Mouse (Mus musculus): ENCODE measurements around the gene Gm10058. TPM values are rescaled to one million over a fixed set of nuclear protein-coding genes. Genes with fewer than 3 reads are reported as not detected.
"Not testable (repeated sequence)": the region's sequence is repeated elsewhere in the genome, so short reads cannot be mapped to it uniquely, and the experiment has no call there.

Gene Gm10058
- polyA plus RNA-seq (2014; fragmentation: Nextera tagmentation; extraction: Ambion mirVana), result not detected in 2 replicates

GRCm38 (mm10) chrX:27946785-27947184, at the start of gene Gm10058:
Gm10058 (minus strand) TSS chrX:27946885.
- not testable (repeated sequence) for DNase-seq (ENCODE audit: low spot score); H3K4me1 ChIP-seq (ENCODE audit: control insufficient read depth, insufficient read depth, low read length); H3K36me3 ChIP-seq (ENCODE audit: control insufficient read depth, insufficient read depth, low read length); H3K27me3 ChIP-seq (ENCODE audit: control insufficient read depth, insufficient read depth, low read length); ATAC-seq (ENCODE audit: insufficient read depth, low FRiP score, low TSS enrichment); H3K4me3 ChIP-seq (ENCODE audit: low read depth, low read length); H3K27ac ChIP-seq (ENCODE audit: low read depth, low read length); H3K4me2 ChIP-seq (ENCODE audit: low read depth); H3K9ac ChIP-seq (ENCODE audit: low read length); H3K9me3 ChIP-seq (ENCODE audit: control insufficient read depth, low read length)
- no CpG with 5 or more reads among the region's 5 CpGs for whole genome bisulfite sequencing
